Mouse (Mus musculus): ENCODE data around the gene Atp13a3. TPM values are rescaled to one million over a fixed set of nuclear protein-coding genes. Genes with fewer than 3 reads are reported as not detected.
"Not testable (repeated sequence)": the region's sequence is repeated elsewhere in the genome, so short reads cannot be mapped to it uniquely, and the experiment has no call there.

Gene Atp13a3
- polyA plus RNA-seq (2012; rRNA removed), result 29.5 and 31.4 TPM in 2 replicates

DNA sequence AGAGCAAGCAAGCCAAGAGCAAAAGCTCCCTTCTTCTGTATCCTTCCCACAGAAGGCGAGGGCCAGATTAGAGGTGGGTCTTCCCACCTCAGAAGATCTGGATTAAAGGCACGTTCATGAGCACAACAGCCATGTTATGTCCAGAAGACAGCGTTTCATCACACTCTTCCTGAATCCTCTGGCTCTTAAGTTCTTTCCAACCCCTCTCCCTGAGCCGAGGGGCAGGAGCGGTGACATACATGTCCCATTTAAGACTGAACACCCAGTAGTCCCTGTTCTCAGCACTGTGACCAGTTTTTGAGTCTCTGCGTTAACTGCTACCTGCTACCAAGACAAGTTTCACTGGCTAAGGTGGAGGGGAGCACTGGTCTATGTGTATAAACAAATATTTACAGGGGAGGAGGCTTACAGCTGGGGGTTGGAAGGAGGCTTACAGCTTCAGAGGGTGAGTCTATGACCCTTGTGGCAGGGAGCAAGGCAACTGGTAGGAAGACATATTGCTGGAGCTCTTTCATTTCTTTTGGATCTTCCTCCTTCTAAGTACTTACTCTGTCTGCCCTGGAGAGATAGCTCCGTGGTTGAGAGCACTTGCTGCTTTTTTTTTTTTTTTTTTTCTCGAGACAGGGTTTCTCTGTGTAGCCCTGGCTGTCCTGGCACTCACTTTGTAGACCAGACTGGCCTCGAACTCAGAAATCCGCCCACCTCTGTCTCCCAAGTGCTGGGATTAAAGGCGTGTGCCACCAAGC, at the start of gene Atp13a3:
Gene Atp13a3 (minus strand): TSS at position 51 of the 746 bp plus-strand sequence.
- H3K4me3 ChIP-seq (ENCODE audit: insufficient read depth, low read length), result no peak within 1 kb of the TSS
- H3K27ac ChIP-seq (ENCODE audit: insufficient read depth, low read length), result no peak within 1 kb of the TSS
- no peaks in the 10 kb centered on the region for H3K4me1 ChIP-seq (ENCODE audit: control insufficient read depth, insufficient read depth, low read length)
- TF ChIP-seq POLR2A (IDR thresholded peaks at IDR 0.05; ENCODE audit: extremely low read depth, insufficient read depth, low read length) (no peak), CTCF (IDR thresholded peaks at IDR 0.05; ENCODE audit: extremely low read depth, insufficient read depth, low read length) (no peak)

DNA sequence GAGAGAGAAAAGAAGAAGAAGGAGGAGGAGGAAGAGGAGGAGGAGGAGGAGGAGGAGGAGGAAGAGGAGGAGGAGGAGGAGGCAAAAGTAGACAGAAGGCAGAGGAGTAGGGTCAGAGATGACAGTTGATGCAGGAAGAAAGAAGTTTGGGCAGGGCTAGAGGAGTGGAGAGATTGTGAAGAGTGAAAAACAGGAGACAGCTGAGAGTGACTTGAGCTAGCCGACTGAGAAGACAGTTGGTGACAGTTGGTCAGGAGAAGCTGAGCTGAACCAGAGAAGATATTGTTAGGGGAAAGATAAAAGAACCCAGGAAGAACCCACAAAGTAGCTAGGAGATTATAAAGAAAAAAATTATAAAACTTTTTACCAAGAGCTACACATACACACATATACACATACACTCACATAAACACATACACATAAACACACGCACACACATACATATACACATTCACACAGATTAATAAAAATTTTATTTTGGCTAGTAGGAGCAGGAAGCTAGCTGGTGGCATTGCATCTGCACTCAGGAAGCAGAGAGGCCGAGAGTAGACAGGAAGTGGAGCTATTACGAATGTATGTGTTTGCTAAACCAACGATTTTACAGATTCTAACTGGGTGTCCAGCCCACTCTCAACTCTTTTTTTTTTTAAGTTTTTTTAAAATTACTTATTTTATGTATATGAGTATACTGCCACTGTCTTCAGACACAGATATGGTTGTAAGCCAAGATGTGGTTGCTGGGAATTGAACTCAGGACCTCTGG, 47.6 kb upstream of the Atp13a3 start:
- H3K4me1 ChIP-seq (ENCODE audit: control insufficient read depth, insufficient read depth, low read length), result no peaks in the 10 kb centered on the region
- no peak overlapping the region for H3K27ac ChIP-seq (ENCODE audit: insufficient read depth, low read length)
- no peak overlapping the region for H3K4me3 ChIP-seq (ENCODE audit: insufficient read depth, low read length)
- TF ChIP-seq CTCF (IDR thresholded peaks at IDR 0.05; ENCODE audit: extremely low read depth, insufficient read depth, low read length) (no peak), POLR2A (IDR thresholded peaks at IDR 0.05; ENCODE audit: extremely low read depth, insufficient read depth, low read length) (no peak)

DNA sequence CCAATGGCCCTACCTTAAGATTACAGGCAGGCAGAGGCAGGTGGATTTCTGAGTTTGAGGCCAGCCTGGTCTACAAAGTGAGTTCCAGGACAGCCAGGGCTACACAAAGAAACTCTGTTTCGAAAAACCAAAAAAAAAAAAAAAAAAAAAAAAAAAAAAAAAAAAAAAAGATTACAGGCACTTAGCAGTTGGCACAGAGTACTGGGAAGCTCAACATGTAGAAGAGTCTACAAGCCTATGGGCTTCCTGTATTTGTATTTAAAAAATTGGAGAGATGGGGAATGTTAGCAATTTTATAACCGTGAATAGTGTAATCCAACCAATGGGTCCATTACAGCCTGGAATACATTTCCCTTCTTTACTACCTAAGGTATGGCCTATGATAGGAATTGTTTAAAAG, 45.4 kb upstream of the Atp13a3 start:
- not testable (repeated sequence) for H3K27ac ChIP-seq (ENCODE audit: insufficient read depth, low read length); H3K4me1 ChIP-seq (ENCODE audit: control insufficient read depth, insufficient read depth, low read length); H3K4me3 ChIP-seq (ENCODE audit: insufficient read depth, low read length)

DNA sequence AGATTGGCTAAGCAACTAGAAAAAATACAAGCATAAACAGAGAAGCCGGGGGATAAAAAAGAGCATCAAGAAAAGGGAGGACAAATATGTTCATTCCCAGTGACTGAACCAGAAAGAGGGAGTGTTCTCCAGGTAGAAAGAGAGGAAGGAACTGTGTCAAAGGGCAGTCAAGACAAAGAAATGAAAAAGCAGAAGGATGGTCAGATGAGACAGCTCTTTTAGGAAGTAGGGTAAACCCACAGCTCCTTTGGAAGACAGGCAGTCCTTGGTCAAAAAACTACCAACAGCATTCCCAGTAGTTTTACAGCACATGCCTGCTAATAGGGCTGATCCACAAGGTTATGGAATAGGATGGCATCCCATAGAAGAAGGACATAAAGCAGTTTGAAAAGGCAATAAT, 43.2 kb upstream of the Atp13a3 start:
- Histone ChIP-seq H3K4me3 (ENCODE audit: insufficient read depth, low read length) (no peak overlapping the region), H3K4me1 (ENCODE audit: control insufficient read depth, insufficient read depth, low read length) (no peaks in the 10 kb centered on the region), H3K27ac (ENCODE audit: insufficient read depth, low read length) (no peak overlapping the region)
- TF ChIP-seq POLR2A (IDR thresholded peaks at IDR 0.05; ENCODE audit: extremely low read depth, insufficient read depth, low read length) (no peak), CTCF (IDR thresholded peaks at IDR 0.05; ENCODE audit: extremely low read depth, insufficient read depth, low read length) (no peak)

DNA sequence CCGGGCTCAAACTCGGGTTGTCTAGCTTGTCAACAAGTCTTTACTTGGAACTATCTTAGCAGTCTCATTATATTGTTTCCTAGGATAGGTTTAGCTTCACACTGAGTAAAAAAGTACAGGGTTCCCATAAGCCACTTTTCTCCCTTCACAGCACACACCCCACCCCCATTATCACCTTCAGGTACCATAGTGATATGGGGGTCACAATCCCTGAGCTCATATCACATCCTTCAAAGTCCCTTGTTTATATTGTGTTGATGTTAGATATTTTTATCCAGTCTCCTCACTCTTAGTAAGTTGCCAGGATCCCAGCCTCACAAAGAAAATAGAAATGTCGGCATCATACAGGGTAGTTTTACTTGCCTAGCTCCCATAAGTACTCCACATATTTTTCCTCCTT, 42.4 kb upstream of the Atp13a3 start:
- no peak overlapping the region for H3K4me3 ChIP-seq (ENCODE audit: insufficient read depth, low read length)
- no peaks in the 10 kb centered on the region for H3K4me1 ChIP-seq (ENCODE audit: control insufficient read depth, insufficient read depth, low read length)
- TF ChIP-seq CTCF (IDR thresholded peaks at IDR 0.05; ENCODE audit: extremely low read depth, insufficient read depth, low read length) (no peak), POLR2A (IDR thresholded peaks at IDR 0.05; ENCODE audit: extremely low read depth, insufficient read depth, low read length) (no peak)
- H3K27ac ChIP-seq (ENCODE audit: insufficient read depth, low read length), result no peak overlapping the region

DNA sequence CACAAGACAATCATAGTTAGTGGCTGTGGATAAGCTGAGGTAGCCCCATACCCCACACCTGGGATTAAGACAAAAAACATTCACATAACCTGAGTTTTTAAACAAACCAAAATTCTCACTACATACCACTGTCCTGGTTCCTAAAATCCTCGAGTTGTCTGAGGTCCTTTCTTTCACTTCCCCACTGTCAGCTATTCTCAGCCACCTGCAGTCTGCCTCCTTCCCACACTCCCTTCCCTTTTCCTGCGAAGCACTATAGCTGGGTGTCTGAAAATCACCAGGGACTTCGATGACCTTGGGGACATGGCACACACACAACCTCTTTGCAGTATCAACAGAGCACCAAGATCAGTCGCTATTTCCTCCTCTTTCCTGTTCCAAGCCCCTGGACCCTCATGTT, 41.9 kb upstream of the Atp13a3 start:
- no peak overlapping the region for H3K27ac ChIP-seq (ENCODE audit: insufficient read depth, low read length)
- H3K4me1 ChIP-seq (ENCODE audit: control insufficient read depth, insufficient read depth, low read length), result no peaks in the 10 kb centered on the region
- TF ChIP-seq CTCF (IDR thresholded peaks at IDR 0.05; ENCODE audit: extremely low read depth, insufficient read depth, low read length), result no peak
- no peak for TF ChIP-seq POLR2A (IDR thresholded peaks at IDR 0.05; ENCODE audit: extremely low read depth, insufficient read depth, low read length)
- no peak overlapping the region for H3K4me3 ChIP-seq (ENCODE audit: insufficient read depth, low read length)

DNA sequence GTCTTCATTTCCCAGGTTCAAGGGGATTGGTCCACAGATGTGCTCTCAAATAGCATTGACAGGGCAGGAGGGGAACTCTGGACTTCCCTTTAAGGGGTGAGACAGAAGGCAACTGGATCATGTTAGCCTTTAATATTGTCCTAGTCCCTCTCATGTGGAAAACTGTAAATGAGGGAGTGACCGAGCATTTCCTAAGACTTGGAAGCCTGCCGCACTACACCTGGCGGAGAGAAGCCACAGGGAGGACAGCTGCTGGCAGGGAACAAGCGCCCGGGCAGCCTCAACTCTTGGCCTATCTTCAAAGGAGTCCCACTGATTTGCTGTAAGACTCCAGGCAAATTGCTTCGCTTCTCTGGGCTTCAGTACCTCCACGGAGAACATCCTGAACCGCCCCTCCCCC, 37.6 kb upstream of the Atp13a3 start:
- Histone ChIP-seq H3K4me3 (ENCODE audit: insufficient read depth, low read length) (no peak overlapping the region), H3K27ac (ENCODE audit: insufficient read depth, low read length) (no peak overlapping the region), H3K4me1 (ENCODE audit: control insufficient read depth, insufficient read depth, low read length) (no peaks in the 10 kb centered on the region)
- TF ChIP-seq CTCF (IDR thresholded peaks at IDR 0.05; ENCODE audit: extremely low read depth, insufficient read depth, low read length) (no peak), POLR2A (IDR thresholded peaks at IDR 0.05; ENCODE audit: extremely low read depth, insufficient read depth, low read length) (no peak)

DNA sequence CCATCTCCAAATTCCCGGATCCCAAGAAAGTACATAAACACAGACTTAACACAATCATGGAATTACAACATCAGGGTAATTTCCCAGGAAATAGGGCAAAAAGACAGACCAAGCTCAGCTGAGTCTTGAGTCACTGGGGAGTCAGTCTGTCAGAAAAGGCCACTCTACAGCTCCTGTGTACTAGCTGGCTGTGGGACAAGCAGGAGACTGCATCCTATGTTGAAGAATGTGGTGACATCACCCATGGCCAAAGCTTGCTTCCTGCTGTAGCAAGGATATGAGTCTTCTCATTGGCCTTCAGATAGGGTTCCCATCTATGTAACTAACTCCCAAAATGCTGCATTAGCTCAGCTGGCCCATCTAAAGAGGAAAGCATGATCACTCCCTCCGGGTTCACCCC, 36.7 kb upstream of the Atp13a3 start:
- no peak overlapping the region for H3K4me3 ChIP-seq (ENCODE audit: insufficient read depth, low read length)
- TF ChIP-seq CTCF (IDR thresholded peaks at IDR 0.05; ENCODE audit: extremely low read depth, insufficient read depth, low read length) (no peak), POLR2A (IDR thresholded peaks at IDR 0.05; ENCODE audit: extremely low read depth, insufficient read depth, low read length) (no peak)
- no peaks in the 10 kb centered on the region for H3K4me1 ChIP-seq (ENCODE audit: control insufficient read depth, insufficient read depth, low read length)
- no peak overlapping the region for H3K27ac ChIP-seq (ENCODE audit: insufficient read depth, low read length)

DNA sequence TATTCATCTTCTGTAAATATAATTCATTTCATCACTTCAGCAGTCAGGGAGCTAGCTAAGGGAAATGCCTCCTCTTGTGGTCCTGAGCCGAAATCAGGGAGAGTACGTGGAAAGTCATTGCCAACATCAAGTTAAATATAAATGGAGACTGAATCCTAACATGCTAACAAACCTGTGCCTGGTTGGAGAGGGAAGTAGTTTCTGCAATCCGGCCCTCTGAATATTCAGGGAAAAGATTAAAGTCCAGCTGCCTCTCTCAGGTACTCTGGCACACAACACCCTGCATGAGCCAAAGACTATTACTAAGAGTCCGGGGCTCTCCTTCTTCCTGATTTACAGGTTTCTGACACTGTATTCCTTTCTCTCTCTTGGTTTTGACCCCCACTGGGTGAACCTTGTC, 35.6 kb upstream of the Atp13a3 start:
- Histone ChIP-seq H3K27ac (ENCODE audit: insufficient read depth, low read length) (no peak overlapping the region), H3K4me1 (ENCODE audit: control insufficient read depth, insufficient read depth, low read length) (no peaks in the 10 kb centered on the region), H3K4me3 (ENCODE audit: insufficient read depth, low read length) (no peak overlapping the region)
- TF ChIP-seq POLR2A (IDR thresholded peaks at IDR 0.05; ENCODE audit: extremely low read depth, insufficient read depth, low read length) (no peak), CTCF (IDR thresholded peaks at IDR 0.05; ENCODE audit: extremely low read depth, insufficient read depth, low read length) (no peak)

DNA sequence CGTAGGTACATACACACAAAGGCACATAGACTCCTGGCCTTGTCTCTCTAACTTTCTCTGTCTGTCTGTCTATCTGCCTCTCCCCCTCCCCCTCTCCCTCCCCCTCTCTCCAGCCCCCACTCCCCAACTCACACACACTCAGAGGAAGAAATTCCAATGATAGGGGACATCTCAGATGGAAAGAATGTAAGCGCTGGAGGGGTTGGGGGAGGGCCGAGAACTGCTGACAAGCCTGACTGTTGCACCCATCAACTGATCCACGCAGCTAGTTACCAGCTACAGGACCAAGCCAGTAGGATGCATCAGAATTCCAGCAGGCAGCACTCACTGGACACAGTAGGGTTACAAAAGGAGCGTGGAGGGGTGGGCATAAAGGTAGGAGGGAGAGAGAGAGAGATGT, 34.1 kb upstream of the Atp13a3 start:
- H3K27ac ChIP-seq (ENCODE audit: insufficient read depth, low read length), result no peak overlapping the region
- H3K4me3 ChIP-seq (ENCODE audit: insufficient read depth, low read length), result no peak overlapping the region
- H3K4me1 ChIP-seq (ENCODE audit: control insufficient read depth, insufficient read depth, low read length), result no peaks in the 10 kb centered on the region
- TF ChIP-seq CTCF (IDR thresholded peaks at IDR 0.05; ENCODE audit: extremely low read depth, insufficient read depth, low read length) (no peak), POLR2A (IDR thresholded peaks at IDR 0.05; ENCODE audit: extremely low read depth, insufficient read depth, low read length) (no peak)
